Mouse (Mus musculus): ENCODE data around the gene Cacna1d.

Cacna1d gene

GRCm38 (mm10) chr14:30138379-30138964 is 352.8 kb downstream of the Cacna1d start:
- DNase-seq: no peak

- DNase-seq: no peak
Measured at GRCm38 (mm10) chr14:30137961-30138360, 353.3 kb downstream of the Cacna1d start.

GRCm38 (mm10) chr14:30136965-30137364 is 354.3 kb downstream of the Cacna1d start:
- DNase-seq: peak; percentile 89

- no peak for DNase-seq
Measured at GRCm38 (mm10) chr14:30135351-30135750, 355.9 kb downstream of the Cacna1d start.

GRCm38 (mm10) chr14:30133684-30134083 is 357.6 kb downstream of the Cacna1d start:
- DNase-seq: no peak

- DNase-seq: no peak
Measured at GRCm38 (mm10) chr14:30131256-30131655, 360.0 kb downstream of the Cacna1d start.

GRCm38 (mm10) chr14:30130092-30130491 is 361.2 kb downstream of the Cacna1d start:
- no peak for DNase-seq

- DNase-seq: peak; percentile 22
Measured at GRCm38 (mm10) chr14:30129378-30129777, 361.9 kb downstream of the Cacna1d start.

- no peak for DNase-seq
Measured at GRCm38 (mm10) chr14:30124951-30125690, 366.1 kb downstream of the Cacna1d start.

GRCm38 (mm10) chr14:30120023-30120422 is 371.2 kb downstream of the Cacna1d start:
- DNase-seq: no peak

GRCm38 (mm10) chr14:30113392-30114108 is 377.7 kb downstream of the Cacna1d start:
- no peak for DNase-seq

GRCm38 (mm10) chr14:30109079-30109478 is 382.2 kb downstream of the Cacna1d start:
- DNase-seq: peak; percentile 10

- DNase-seq: no peak
Measured at GRCm38 (mm10) chr14:30106550-30106949, 384.7 kb downstream of the Cacna1d start.

GRCm38 (mm10) chr14:30105551-30105950 is 385.7 kb downstream of the Cacna1d start:
- no peak for DNase-seq

- DNase-seq: no peak
Measured at GRCm38 (mm10) chr14:30103946-30104536, 387.2 kb downstream of the Cacna1d start.

GRCm38 (mm10) chr14:30097239-30097638 is 394.0 kb downstream of the Cacna1d start:
- peak; percentile 49 for DNase-seq

GRCm38 (mm10) chr14:30092426-30092825 is 398.8 kb downstream of the Cacna1d start:
- DNase-seq: no peak

GRCm38 (mm10) chr14:30092021-30092420 is 399.2 kb downstream of the Cacna1d start:
- DNase-seq: no peak

- no peak for DNase-seq
Measured at GRCm38 (mm10) chr14:30079729-30080128, 411.5 kb downstream of the Cacna1d start.

- DNase-seq: peak; percentile 61
Measured at GRCm38 (mm10) chr14:30078115-30078808, 413.0 kb downstream of the Cacna1d start.

- DNase-seq: no peak
Measured at GRCm38 (mm10) chr14:30075268-30075887, 415.9 kb downstream of the Cacna1d start.

GRCm38 (mm10) chr14:30068566-30068965 is 422.7 kb downstream of the Cacna1d start:
- no peak for DNase-seq
